Mouse (Mus musculus) v-Abl transformed pro-B cells (cell line): ENCODE data around the gene Mrpl47.

Source experiments
- in situ Hi-C, 2 experiments: fragments of 400-800 bp; cut with MboI; formaldehyde crosslinking; loops; one replicate each; pipeline ENCODE4 v1.15.1; 2025; ENCODE audit not compliant: unreplicated experiment in 2 of 2

Gene Mrpl47

GRCm38 (mm10) chr3:32709388-32709787 lies 28.0 kb downstream of the Mrpl47 start:
- in situ Hi-C loops = loop anchor here (10.0 to 25.0 kb wide), 5 partner anchors 315 to 1897 kb away; partner anchors contain the start of genes Pik3ca (in 1 of the 2), Skil (in 1 of the 2) and Ttc14 (in 1 of the 2)

DNA sequence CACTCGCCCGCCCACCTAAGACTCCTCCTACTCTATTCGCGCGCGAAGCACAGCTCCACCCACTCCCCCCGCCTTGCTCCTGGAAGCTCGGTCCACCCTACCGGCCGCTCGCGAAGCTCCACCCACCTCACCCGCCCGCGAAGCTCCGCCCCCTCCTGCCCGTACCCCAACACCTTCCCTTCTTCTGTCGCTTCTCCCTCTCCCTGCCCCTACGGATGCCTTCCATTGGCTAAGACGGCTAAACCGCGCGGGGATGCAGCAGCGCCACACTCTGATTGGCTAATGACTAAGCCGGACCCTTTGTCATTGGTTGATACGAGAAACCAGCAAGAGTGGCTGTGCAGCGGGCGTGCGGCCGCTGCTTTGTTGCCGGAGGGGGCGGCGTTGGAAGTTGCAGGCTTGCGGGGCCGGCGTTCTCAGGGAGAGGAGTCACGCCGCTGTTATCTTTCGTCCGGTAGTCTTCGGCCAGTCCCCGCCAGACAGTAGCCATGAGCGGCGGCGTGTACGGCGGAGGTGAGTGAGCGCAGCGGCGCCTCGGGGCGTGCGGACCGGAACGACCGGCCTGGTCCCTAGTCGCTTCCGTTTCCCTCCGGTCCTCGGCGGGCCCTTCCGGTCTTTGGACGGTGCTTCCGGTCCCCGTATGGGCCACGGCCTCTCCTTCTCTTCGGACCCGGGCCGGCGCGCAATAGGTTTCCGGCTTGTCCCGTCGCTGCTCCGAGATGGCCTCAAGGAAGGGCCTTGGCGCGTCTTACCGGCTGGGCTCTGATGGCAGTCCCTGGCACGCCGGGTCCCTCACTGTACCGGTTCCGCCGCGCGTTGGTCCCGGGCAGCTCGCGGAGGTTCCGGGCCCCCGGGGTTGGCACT lies 28.8 kb downstream of the Mrpl47 start:
- in situ Hi-C loops = loop anchor here (10.0 to 25.0 kb wide), 5 partner anchors 314 to 1896 kb away; partner anchors contain the start of genes Pik3ca (in 1 of the 2), Skil (in 1 of the 2) and Ttc14 (in 1 of the 2)

- in situ Hi-C loops = loop anchor here (10.0 to 25.0 kb wide), 5 partner anchors 313 to 1896 kb away; partner anchors contain the start of genes Pik3ca (in 1 of the 2), Skil (in 1 of the 2) and Ttc14 (in 1 of the 2)
Measured at GRCm38 (mm10) chr3:32708052-32708367, 29.4 kb downstream of the Mrpl47 start.

DNA sequence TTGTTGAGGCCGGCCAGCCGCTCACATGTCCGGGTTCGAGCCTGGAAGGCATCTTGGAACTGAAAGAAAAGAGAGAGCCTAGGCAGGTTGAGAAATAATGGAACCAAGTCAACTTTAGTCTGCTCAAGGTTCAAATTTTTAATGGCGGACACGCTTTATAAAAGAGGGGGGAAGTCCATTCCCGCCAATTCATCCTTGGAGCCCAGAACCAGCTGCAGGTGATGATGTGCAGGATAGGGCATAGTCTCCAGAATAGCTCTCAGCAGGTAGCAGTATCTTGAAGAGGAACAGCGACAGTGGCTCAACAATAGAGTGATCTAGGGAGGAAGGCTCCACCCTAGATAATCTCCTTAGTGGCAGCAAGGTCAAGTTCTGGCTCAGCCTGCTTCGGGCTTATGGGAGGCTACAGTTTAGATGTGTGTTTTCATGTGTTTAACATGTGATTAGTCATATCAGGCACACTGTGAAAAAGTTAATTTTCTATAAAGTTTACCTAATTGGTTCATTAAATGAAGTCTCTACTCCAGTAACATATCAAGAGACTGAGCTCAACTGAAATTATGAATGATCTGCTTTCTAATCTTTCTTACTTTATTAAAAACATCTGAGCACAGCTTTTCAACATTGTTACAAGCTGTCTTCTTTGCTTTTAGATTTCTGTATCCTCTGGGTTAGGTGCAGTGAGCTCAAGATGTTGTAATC lies 31.6 kb downstream of the Mrpl47 start, which contains the start of gene Actl6a:
TSS of gene Actl6a (plus strand) at position 652 of the 702 bp plus-strand sequence.
- in situ Hi-C loops = loop anchor here (10.0 to 25.0 kb wide), 5 partner anchors 311 to 1893 kb away; partner anchors contain the start of genes Pik3ca (in 1 of the 2), Skil (in 1 of the 2) and Ttc14 (in 1 of the 2)

- in situ Hi-C loops = loop anchor here (5.0 to 25.0 kb wide), 6 partner anchors 310 to 1892 kb away; partner anchors contain the start of genes Pik3ca (in 1 of the 2), Skil (in 1 of the 2) and Ttc14 (in 1 of the 2)
Measured at GRCm38 (mm10) chr3:32704632-32705031, 32.8 kb downstream of the Mrpl47 start.

DNA sequence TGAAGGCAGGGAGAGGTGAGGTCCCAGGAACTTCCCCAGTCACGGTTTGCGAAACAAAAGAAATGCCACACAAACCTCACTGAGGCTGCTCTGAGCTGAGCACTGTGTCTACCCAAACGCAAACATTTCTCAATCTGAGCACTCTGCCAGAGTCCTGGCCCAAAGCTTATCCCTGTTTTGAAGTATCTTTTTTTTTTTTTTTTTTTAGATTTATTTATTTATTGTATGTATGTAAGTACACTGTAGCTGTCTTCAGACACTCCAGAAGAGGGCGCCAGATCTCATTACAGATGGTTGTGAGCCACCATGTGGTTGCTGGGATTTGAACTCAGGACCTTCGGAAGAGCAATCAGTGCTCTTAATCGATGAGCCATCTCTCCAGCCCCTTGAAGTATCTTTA lies 33.4 kb downstream of the Mrpl47 start:
- in situ Hi-C loops = loop anchor here (5.0 to 25.0 kb wide), 6 partner anchors 309 to 1892 kb away; partner anchors contain the start of genes Pik3ca (in 1 of the 2), Skil (in 1 of the 2) and Ttc14 (in 1 of the 2)

- in situ Hi-C loops = loop anchor here (5.0 to 25.0 kb wide), 4 partner anchors 91 to 911 kb away; partner anchors contain the start of gene Zfp639 (in 1 of the 2)
Measured at GRCm38 (mm10) chr3:32698228-32698863, 39.1 kb downstream of the Mrpl47 start.

DNA sequence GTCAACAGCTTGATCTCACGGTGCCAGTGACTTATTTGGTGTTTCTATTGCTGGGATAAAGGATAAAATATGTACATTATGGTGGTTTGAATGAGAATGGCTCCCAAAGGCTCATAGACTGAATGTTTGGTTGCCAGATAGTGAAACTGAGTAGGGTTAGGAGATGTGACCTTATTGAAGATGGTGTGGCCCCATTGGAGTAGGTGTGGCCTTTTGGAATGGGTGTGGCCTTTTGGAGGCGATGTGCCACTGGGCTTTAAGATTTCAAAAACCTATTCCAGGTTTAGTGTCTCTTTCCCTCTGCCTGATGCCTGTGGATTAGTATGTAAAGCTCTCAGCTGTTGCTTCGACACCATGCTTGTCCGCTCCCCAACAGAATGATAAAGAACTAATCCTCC lies 41.8 kb downstream of the Mrpl47 start:
- in situ Hi-C loops = loop anchor here (5.0 to 25.0 kb wide), 4 partner anchors 88 to 908 kb away; partner anchors contain the start of gene Zfp639 (in 1 of the 2)

- in situ Hi-C loops = loop anchor here (5.0 to 25.0 kb wide), 4 partner anchors 88 to 908 kb away; partner anchors contain the start of gene Zfp639 (in 1 of the 2)
Measured at GRCm38 (mm10) chr3:32694737-32695582, 42.4 kb downstream of the Mrpl47 start.

DNA sequence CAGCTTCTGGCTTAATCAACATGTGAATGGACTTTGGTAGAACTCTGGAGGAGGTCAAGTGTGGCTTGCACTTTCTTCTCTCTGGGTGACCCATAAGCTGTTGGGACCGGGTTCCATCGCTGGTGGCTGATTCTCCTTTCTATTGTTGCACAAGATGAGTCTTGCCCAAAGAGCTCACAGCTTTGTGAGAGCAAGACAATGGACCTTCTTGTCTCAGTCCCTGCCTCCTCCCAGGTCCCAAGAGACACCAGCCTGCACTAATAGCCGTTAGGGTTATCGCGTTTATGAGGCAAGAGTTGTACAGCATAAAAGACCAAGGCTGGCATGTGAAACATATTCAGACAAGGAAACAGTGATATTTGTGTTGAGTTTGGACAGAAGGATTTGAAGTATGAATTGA lies 43.2 kb downstream of the Mrpl47 start:
- in situ Hi-C loops = loop anchor here in 1 of 2 experiments (25.0 kb wide), 1 partner anchor 907 kb away; no protein-coding TSS in a partner anchor

DNA sequence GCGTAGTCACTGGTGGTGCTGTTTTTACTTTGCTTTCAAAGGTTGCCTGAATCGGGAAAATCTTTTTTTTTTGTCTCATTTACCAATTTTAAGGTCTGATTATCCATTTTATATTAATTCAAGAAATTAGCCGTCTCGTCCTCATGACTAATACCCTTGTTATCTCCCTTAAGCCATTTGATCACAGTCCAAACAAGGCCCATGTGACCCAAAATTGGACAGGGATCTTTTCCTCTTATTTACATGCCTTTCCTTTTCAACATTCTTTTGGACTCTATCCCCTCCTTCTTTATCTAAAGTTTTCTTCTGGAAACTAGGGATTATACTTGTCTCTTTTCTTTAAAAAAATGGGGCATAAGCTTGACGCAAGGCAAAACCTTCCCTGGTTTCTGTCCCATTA lies 45.6 kb downstream of the Mrpl47 start:
- in situ Hi-C loops = loop anchor here in 1 of 2 experiments (25.0 kb wide), 1 partner anchor 905 kb away; no protein-coding TSS in a partner anchor

DNA sequence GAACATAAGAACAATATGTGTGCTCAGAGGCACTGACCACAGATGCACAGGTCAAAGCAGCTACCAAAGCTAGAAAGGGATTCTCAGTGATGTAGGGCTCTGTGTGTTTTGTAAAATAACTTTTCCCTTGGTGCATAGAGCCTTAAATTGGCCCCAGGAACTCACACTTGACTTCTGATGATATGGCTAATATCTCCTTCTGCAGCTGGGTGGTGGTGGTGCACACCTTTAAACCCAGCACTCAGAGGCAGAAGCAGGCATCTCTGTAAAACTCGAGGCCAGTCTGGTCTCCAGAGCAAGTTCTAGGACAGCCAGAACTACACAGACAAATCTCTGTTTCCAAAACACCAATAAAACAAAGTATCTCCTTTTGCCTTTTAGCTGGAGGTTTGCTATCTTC lies 46.5 kb downstream of the Mrpl47 start:
- in situ Hi-C loops = loop anchor here in 1 of 2 experiments (25.0 kb wide), 1 partner anchor 904 kb away; no protein-coding TSS in a partner anchor

GRCm38 (mm10) chr3:32690008-32690407 lies 47.4 kb downstream of the Mrpl47 start:
- in situ Hi-C loops = loop anchor here in 1 of 2 experiments (25.0 kb wide), 1 partner anchor 903 kb away; no protein-coding TSS in a partner anchor

GRCm38 (mm10) chr3:32689567-32689999 lies 47.8 kb downstream of the Mrpl47 start:
- in situ Hi-C loops = loop anchor here in 1 of 2 experiments (25.0 kb wide), 1 partner anchor 902 kb away; no protein-coding TSS in a partner anchor

- in situ Hi-C loops = loop anchor here in 1 of 2 experiments (25.0 kb wide), 1 partner anchor 900 kb away; no protein-coding TSS in a partner anchor
Measured at GRCm38 (mm10) chr3:32687156-32687555, 50.2 kb downstream of the Mrpl47 start.

DNA sequence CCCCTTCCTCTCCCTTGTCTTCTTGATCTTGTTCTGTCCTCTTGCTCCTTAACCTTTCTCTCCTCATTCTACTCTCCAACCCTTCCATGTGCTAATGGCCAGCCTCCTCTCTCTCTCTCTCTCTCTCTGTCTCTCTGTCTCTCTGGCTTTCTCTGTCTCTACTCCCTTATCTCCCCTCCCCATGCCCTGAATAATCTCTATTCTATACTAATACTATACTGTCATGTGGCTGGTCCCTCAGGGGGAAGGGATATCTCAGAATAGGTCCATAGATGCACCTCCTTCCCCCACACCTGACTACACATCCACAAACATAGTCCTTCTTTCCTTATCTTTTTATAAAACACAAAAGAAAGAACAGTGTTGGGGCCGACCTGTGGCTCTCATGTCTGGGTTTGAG lies 50.9 kb downstream of the Mrpl47 start:
- in situ Hi-C loops = loop anchor here in 1 of 2 experiments (25.0 kb wide), 1 partner anchor 899 kb away; no protein-coding TSS in a partner anchor

DNA sequence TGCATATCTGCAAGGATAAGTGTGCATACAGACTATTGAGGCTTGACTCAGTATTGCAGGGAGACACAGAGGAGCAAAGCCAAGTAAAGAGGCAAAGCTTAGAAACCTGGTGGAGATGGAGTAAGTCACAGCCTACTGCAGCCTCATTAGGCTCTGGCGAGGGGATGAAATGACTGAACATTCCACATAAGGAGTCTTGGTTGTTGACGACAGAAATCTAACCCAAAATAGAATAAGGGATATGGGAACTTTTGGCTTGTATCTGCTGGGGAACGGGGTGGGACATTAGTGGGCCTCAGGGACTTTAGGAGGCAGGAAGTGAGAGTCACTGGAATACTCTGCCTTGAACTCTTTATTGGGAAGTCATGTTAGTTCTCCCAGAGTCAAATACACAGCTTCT lies 52.8 kb downstream of the Mrpl47 start:
- in situ Hi-C loops = loop anchor here in 1 of 2 experiments (25.0 kb wide), 1 partner anchor 897 kb away; no protein-coding TSS in a partner anchor

DNA sequence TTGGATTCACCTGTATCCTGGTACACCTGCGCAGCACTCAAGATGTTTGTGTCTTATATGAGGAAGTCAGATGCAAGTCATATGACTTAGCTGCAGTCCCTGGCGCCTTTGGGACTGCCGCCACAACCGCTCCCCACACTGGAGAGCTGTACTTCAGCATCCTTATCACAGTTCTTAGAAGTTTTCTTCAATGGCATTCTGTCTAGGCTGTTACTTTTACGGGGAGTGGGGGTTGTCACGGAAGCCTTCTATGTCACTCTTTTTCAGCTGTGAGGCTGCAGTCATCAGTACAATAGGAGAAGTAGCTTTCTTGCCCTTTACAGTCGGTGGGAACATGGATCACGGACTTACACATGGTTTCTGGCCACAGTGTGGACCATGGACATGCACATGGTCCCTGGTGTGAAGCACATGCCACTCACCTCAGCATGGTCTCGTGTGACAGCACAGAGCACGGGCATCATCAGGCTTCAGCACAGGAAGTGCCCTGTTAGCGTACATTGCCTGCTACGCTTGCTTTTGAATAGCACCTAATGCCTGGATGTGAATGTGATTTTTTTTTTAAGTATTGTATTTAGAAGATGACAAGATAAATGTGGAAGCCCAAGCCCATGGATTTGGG lies 54.4 kb downstream of the Mrpl47 start:
- in situ Hi-C loops = loop anchor here in 1 of 2 experiments (25.0 kb wide), 1 partner anchor 896 kb away; no protein-coding TSS in a partner anchor
